In the genomic region with DNA sequence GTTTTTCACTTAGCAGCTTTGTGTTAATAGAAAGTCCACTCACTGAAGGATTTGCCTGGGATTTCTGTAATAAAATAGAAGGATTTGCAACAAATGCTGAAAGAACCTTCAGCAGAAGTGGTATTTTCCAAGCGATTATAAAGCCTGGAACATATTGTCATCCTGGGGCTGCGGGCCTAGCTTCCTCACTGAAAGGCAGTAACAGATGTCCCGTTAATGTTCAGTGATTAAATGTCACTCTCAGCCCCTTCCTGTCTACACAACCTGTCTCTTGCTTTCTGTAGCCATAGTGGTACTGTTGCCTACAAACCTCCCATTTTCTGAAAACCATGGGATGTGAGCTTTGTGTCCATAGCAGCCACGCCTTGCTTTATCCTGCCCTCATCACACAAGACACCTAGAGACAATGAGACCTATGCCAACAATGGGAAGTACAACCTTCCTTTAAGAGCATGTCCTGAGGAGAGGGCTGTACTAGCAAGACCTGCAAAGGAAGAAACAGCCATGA, we compare ENCODE assay signal across 31 mouse cellular contexts. TPM values are rescaled to one million over a fixed set of nuclear protein-coding genes. Genes with fewer than 3 reads are reported as not detected.
DNase-seq lines count a peak whose midpoint lies in the region; ATAC-seq and TF ChIP-seq lines count a peak whose summit lies in the region.
"Had no signal": no experiment of that assay in that cellular context is flagged by ENCODE, and none has a peak within 500 bp of the region (broad histone marks: within the 10 kb centered on the region; RNA-seq: fewer than 3 reads in every experiment).

No protein-coding gene starts in this region.

- H3K4me3 ChIP-seq in midbrain, embryonic 14.5 days (replicated peaks; ENCODE audit: low read depth, low read length): no peak overlapping the region
- H3K4me3 ChIP-seq: forebrain, embryonic 15.5 days; heart, adult 2 months; heart, embryonic 15.5 days had no signal

- no peak overlapping the region for H3K27ac ChIP-seq in midbrain, embryonic 14.5 days (replicated peaks; ENCODE audit: low read depth, low read length)
- H3K27ac ChIP-seq: forebrain, embryonic 15.5 days; heart, adult 2 months; heart, embryonic 15.5 days; hindbrain, embryonic 14.5 days; hindbrain, postnatal 0 days had no signal

- no peaks in the 10 kb centered on the region for H3K36me3 ChIP-seq in midbrain, embryonic 14.5 days (ENCODE audit: control insufficient read depth, insufficient read depth, low read length)
- H3K36me3 ChIP-seq: forebrain, embryonic 15.5 days; G1E; heart, embryonic 15.5 days had no signal

- H3K4me1 ChIP-seq in midbrain, embryonic 14.5 days (ENCODE audit: control insufficient read depth, insufficient read depth, low read length): no peaks in the 10 kb centered on the region
- H3K4me1 ChIP-seq: forebrain, embryonic 15.5 days; heart, embryonic 15.5 days had no signal

- 79% methylated on average over 4 of the region's 4 CpGs for WGBS in midbrain, embryonic 14.5 days

- DNase-seq in heart, adult 11 months: peak; percentile 59
- no peak for DNase-seq in heart, postnatal 14 days
- DNase-seq in layer of hippocampus, adult 18-20 months (ENCODE audit: low spot score in 2 of 2): peak; percentile 17 to 52
- DNase-seq in layer of hippocampus, postnatal 25 days (ENCODE audit: extremely low spot score in 1 of 2, low spot score in 1 of 2): no peak
- DNase-seq in ZHBTc4 (ENCODE audit: low read depth, low spot score): peak; percentile 18
- DNase-seq in brain, embryonic 14.5 days (ENCODE audit: low read depth): peak; percentile 34
- DNase-seq in midbrain, embryonic 14.5 days: no peak
- DNase-seq: adrenal gland, adult 2 months; adrenal gland, postnatal 14 days; B cell, adult 2 months; cerebellum, adult 18-20 months; cerebellum, adult 9-10 months; cerebellum, postnatal 14 days; gastrocnemius, postnatal 25 days; heart, adult 2 months; heart, postnatal 10 days; heart, postnatal 4 days had no signal

- intact Hi-C loops in heart, postnatal 14 days (cut with DNase I): no loop called here

- no peak for TF ChIP-seq CTCF in brain, embryonic 14.5 days (IDR thresholded peaks at IDR 0.05; ENCODE audit: borderline replicate concordance, extremely low read depth, insufficient read depth, insufficient read length)

- ATAC-seq in midbrain, embryonic 14.5 days (ENCODE audit: low FRiP score, low TSS enrichment): no peak
- ATAC-seq: forebrain, embryonic 15.5 days; hindbrain, postnatal 0 days; inflammation-experienced regulatory T-cells, adult 6 months; Patski had no signal

- no peak overlapping the region for H3K4me2 ChIP-seq in midbrain, embryonic 14.5 days (ENCODE audit: low read length)
- H3K4me2 ChIP-seq: forebrain, embryonic 15.5 days; heart, embryonic 11.5 days; heart, embryonic 15.5 days; hindbrain, embryonic 14.5 days had no signal

- no peaks in the 10 kb centered on the region for H3K27me3 ChIP-seq in midbrain, embryonic 14.5 days (ENCODE audit: control insufficient read depth, insufficient read depth, low read length)
- H3K27me3 ChIP-seq: forebrain, embryonic 15.5 days; heart, embryonic 15.5 days had no signal

- no peaks in the 10 kb centered on the region for H3K9me3 ChIP-seq in midbrain, embryonic 14.5 days (ENCODE audit: control insufficient read depth, low read length)
- H3K9me3 ChIP-seq: forebrain, embryonic 15.5 days; G1E; heart, embryonic 15.5 days had no signal

- no peak overlapping the region for H3K9ac ChIP-seq in midbrain, embryonic 14.5 days (replicated peaks; ENCODE audit: low read length)
- H3K9ac ChIP-seq: forebrain, embryonic 15.5 days; heart, embryonic 15.5 days; hindbrain, embryonic 14.5 days had no signal

- TF ChIP-seq POLR2A in brain, embryonic 14.5 days (IDR thresholded peaks at IDR 0.05; ENCODE audit: borderline replicate concordance, extremely low read depth, insufficient read depth, insufficient read length, poor library complexity, severe bottlenecking): no peak

RNA-seq across cellular contexts. Expression of gene Vsx1, which starts 23.1 kb away (rescaled TPM):
- not detected for total RNA-seq in heart, postnatal 14 days (2021)
- not detected for total RNA-seq in layer of hippocampus, adult 18-20 months (2021)
- total RNA-seq in layer of hippocampus, postnatal 25 days (2021): under 1 TPM in 1 of 2 experiments, not detected in 1; 0.07 TPM
- 0.03 and 0.08 TPM in 2 replicates for polyA plus RNA-seq in brain, embryonic 14.5 days (2012; rRNA removed)
- polyA plus RNA-seq in midbrain, embryonic 14.5 days (2014; fragmentation: Nextera tagmentation; extraction: Ambion mirVana): not detected in 2 replicates
- total RNA-seq: adrenal gland, adult 2 months; adrenal gland, postnatal 14 days; adrenal gland, postnatal 4 days; CH12.LX; gastrocnemius, adult 8-10 months; gastrocnemius, postnatal 25 days; heart, postnatal 10 days; heart, postnatal 4 days had no signal
- polyA plus RNA-seq: adrenal gland, adult 2 months; embryonic facial prominence, embryonic 11.5 days; embryonic facial prominence, embryonic 14.5 days; forebrain, embryonic 15.5 days; G1E; gonadal fat pad, adult 2 months; heart, adult 2 months; heart, embryonic 11.5 days; heart, embryonic 15.5 days; inflammation-experienced regulatory T-cells, adult 6 months; Patski had no signal

RNA-seq across cellular contexts. Expression of gene Entpd6, which starts 36.6 kb away (rescaled TPM):
- total RNA-seq in heart, postnatal 14 days (2021): 10 to 100 TPM; 13.3 to 15.0 TPM
- 10 to 100 TPM; 68.1 to 69.5 TPM for total RNA-seq in layer of hippocampus, adult 18-20 months (2021)
- 10 to 100 TPM; 65.9 to 70.6 TPM for total RNA-seq in layer of hippocampus, postnatal 25 days (2021)
- 52.0 and 52.8 TPM in 2 replicates for polyA plus RNA-seq in brain, embryonic 14.5 days (2012; rRNA removed)
- polyA plus RNA-seq in midbrain, embryonic 14.5 days (2014; fragmentation: Nextera tagmentation; extraction: Ambion mirVana): 46.1 and 50.8 TPM in 2 replicates

RNA-seq across cellular contexts. Expression of gene Acss1, which starts 43.9 kb away (rescaled TPM):
- 100 to 1,000 TPM; 121 to 136 TPM for total RNA-seq in heart, postnatal 14 days (2021)
- 10 to 100 TPM; 23.7 to 25.7 TPM for total RNA-seq in layer of hippocampus, adult 18-20 months (2021)
- total RNA-seq in layer of hippocampus, postnatal 25 days (2021): 10 to 100 TPM; 22.9 to 32.2 TPM
- 22.8 and 28.0 TPM in 2 replicates for polyA plus RNA-seq in brain, embryonic 14.5 days (2012; rRNA removed)
- polyA plus RNA-seq in midbrain, embryonic 14.5 days (2014; fragmentation: Nextera tagmentation; extraction: Ambion mirVana): 15.2 and 19.9 TPM in 2 replicates

Comparison
In these comparisons a context has a peak if more than half of its experiments do, and no peak if none do; other contexts are left out.
1. DNase-seq: peak in heart, adult 11 months (single experiment), layer of hippocampus, adult 18-20 months (2 of 2), ZHBTc4 (single experiment) and brain, embryonic 14.5 days (single experiment); none in heart, postnatal 14 days (0 of 2), layer of hippocampus, postnatal 25 days (0 of 2) and midbrain, embryonic 14.5 days (single experiment).
2. RNA of gene Entpd6, which starts 36.6 kb away (total RNA-seq): 65.9 to 70.6 TPM in layer of hippocampus, postnatal 25 days and 68.1 to 69.5 TPM in layer of hippocampus, adult 18-20 months; 13.3 to 15.0 TPM in heart, postnatal 14 days; every median in the first group is over 4 times any median in the second.